Mouse (Mus musculus) forebrain, embryonic 13.5 days (tissue): ENCODE results near the gene Tns3. TPM values are rescaled to one million over a fixed set of nuclear protein-coding genes. Genes with fewer than 3 reads are reported as not detected.

Source experiments
- ATAC-seq: fragments of 200-750 bp; cut with Nextera tagmentation; 2 replicates; pipeline ENCODE4 v1.8.0; 2017
- H3K27ac ChIP-seq: fragments of 300-500 bp; sonication (generic); 2 replicates; pipeline ENCODE4 v1.5.1; 2015; ENCODE audit warnings: inconsistent platforms, mild to moderate bottlenecking, moderate library complexity
- H3K27me3 ChIP-seq: fragments of 300-500 bp; sonication (generic); 2 replicates; pipeline ENCODE4 v1.6.1; 2015; ENCODE audit warnings: mild to moderate bottlenecking, inconsistent platforms
- H3K36me3 ChIP-seq: fragments of 300-500 bp; sonication (generic); 2 replicates; pipeline ENCODE4 v1.6.1; 2015; ENCODE audit warnings: mild to moderate bottlenecking, inconsistent platforms; ENCODE audit not compliant: poor library complexity, severe bottlenecking
- H3K4me1 ChIP-seq: fragments of 300-500 bp; sonication (generic); 2 replicates; pipeline ENCODE4 v1.6.1; 2015; ENCODE audit warnings: inconsistent platforms
- H3K4me2 ChIP-seq: fragments of 300-500 bp; sonication (generic); 2 replicates; pipeline ENCODE4 v1.6.1; 2015; ENCODE audit warnings: inconsistent platforms, mild to moderate bottlenecking, moderate library complexity
- H3K4me3 ChIP-seq: fragments of 300-500 bp; sonication (generic); 2 replicates; pipeline ENCODE4 v1.5.1; 2015; ENCODE audit warnings: mild to moderate bottlenecking, inconsistent platforms
- H3K9ac ChIP-seq: fragments of 300-500 bp; sonication (generic); 2 replicates; pipeline ENCODE4 v1.6.1; 2015; ENCODE audit warnings: mild to moderate bottlenecking, inconsistent platforms
- H3K9me3 ChIP-seq: fragments of 300-500 bp; sonication (generic); replicated peaks from 2 replicates; pipeline ENCODE4 v1.6.1; 2016; ENCODE audit warnings: inconsistent platforms
- WGBS: fragments of 180-500 bp; shearing (Covaris S2); methylation state at CpG from one replicate; pipeline ENCODE4 v1.1.7; 2015; 5-methylcytosine and 5-hydroxymethylcytosine counted together
- polyA plus RNA-seq: library from polyadenylated mRNA; unstranded; fragments of >200 nt; fragmentation: Nextera tagmentation; extraction: Ambion mirVana; gene quantifications from 2 replicates; pipeline ENCODE4 v1.2.1, GENCODE M21; 2015

The Tns3 gene
- polyA plus RNA-seq, 1 experiment from 2014 or later: 6.6 TPM

DNA sequence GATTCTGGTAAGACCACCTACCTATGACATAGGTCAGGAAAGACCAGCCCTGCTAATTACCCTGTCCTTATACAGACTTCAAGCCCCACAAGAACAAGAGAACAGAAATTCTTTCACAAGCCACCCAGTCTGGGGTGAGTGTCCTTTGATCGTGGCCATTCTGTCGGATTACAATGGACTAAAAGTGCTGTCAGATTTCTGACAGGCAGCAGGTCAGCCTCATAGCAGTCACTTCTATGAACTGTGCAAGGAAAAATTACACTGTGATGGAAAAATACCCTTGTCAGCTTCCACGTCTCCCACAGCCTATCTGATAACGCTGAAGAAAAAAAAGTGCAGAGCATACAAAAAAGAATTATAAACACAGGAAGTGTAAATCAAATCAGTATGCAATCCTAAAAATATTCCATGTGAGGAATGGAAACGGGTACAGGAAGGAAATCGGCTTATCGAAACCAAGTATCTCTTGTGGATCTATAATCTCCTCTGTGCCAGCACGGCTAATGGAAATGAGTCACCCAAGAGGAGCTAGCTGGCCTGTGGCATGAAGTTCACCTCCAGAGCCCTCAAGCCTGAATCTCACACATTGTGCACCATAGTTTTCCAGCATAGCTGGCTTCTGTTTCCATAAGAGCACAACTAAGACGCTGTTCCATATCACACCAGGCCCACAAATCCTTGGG lies 138.7 kb downstream of the Tns3 start:
- H3K27me3 ChIP-seq: no peaks in the 10 kb centered on the region
- H3K36me3 ChIP-seq: no peaks in the 10 kb centered on the region
- H3K27ac ChIP-seq: no peak overlapping the region
- no peak overlapping the region for H3K9ac ChIP-seq
- H3K9me3 ChIP-seq: no peaks in the 10 kb centered on the region
- no peak overlapping the region for H3K4me3 ChIP-seq
- peaks cover 15% of the 10 kb centered on the region for H3K4me1 ChIP-seq
- H3K4me2 ChIP-seq: no peak overlapping the region
- WGBS: 66% methylated on average over 9 of the region's 9 CpGs
- ATAC-seq: no peak

DNA sequence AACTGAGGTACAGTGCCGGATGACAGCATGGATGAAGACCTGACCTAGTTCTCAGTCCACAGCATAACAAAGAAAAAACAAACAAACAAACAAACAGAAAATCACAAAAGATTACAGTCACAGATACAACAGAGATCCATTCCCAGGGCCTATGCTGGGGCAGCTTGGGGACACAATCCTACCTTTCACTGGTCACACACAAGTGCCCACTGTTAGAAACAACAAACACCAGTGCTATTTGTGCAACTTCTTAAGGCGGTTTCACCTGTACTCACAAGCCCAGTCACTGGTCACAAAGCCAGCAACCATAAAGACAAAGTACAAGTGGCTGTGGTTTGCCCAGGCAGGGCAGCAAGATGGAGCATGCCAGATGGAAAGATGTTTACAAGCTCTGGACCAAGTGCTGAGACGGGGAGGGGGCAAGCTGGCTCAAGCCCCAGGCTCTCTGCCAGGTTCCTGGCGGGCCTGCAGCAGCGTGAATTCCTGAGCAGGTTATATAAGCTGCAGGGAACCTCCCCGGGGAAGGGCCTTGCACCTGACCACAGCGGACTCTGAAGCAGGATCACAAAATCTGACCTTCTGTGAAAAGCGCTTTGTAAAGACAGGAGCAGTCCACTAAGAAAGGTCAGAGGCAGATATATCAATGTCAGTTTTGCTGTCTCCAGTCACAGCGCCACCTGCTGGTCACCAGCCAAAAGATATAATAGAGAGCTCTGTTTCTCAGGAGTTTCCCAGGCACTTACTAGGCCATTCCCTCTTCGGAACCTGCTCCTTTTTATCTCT lies 140.8 kb downstream of the Tns3 start:
- Histone ChIP-seq H3K36me3 (0 out of 2 replicates have a peak, but pooled peaks cover 5% of the 10 kb centered on the region), H3K9ac (no peak overlapping the region), H3K9me3 (no peaks in the 10 kb centered on the region), H3K4me1 (peaks cover 15% of the 10 kb centered on the region), H3K27ac (peak overlapping the region; percentile 58), H3K27me3 (no peaks in the 10 kb centered on the region), H3K4me3 (no peak overlapping the region), H3K4me2 (0 out of 2 replicates have a peak overlapping the region, but pooled peaks have one; percentile 11)
- 42% methylated on average over 10 of the region's 10 CpGs for WGBS
- ATAC-seq: peak; percentile 84

DNA sequence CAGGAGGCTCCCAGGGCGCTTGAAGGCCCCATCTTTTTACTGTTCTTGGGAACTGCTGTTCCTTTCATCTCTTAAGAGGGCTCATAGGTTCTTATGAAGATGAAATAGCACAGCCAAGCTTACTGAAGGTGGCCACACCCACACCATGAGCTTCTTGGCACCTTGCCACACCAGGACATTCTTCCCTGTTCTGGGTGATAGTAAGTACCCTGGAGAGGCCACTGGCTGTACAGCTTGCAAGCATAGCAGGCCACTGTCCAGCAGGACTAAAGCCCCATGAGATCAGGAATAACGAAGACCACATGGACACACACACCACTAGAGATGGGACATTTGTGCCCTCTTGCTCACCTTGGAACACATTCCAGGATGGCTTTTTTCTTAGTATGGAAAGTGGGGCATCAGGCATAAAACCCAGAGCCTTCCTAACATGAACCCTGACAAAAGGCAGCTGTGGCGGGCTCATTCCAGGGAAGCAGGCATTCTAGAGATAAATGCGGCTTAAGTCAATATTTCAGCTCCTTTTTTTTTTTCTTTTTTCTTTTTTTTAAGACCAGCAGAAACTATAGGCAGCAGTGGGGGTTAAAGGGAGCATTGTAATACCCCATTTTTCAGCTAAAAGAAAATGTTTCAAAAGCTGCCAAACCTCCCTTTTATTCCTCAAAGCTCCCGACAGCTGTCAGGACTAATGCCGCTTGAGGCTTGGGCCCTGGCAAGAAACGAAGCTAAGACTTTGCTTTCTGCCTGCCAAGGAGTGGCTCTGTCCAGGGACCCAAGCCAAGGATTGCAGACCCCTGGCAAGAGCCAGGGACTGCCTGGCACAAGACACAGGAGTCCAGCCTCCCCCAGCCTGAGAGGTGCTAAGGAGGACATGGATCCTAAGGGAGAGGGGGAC lies 150.7 kb downstream of the Tns3 start:
- Histone ChIP-seq H3K4me2 (peak overlapping the region; percentile 7; the same call in 1 of the 2 replicates), H3K9me3 (no peaks in the 10 kb centered on the region), H3K4me3 (no peak overlapping the region), H3K9ac (no peak overlapping the region), H3K36me3 (peaks cover 8% of the 10 kb centered on the region; the same call in 1 of the 2 replicates), H3K4me1 (peaks cover 18% of the 10 kb centered on the region), H3K27me3 (no peaks in the 10 kb centered on the region), H3K27ac (peak overlapping the region; percentile 63)
- WGBS: 33% methylated on average over 7 of the region's 7 CpGs
- ATAC-seq: peak; percentile 73

DNA sequence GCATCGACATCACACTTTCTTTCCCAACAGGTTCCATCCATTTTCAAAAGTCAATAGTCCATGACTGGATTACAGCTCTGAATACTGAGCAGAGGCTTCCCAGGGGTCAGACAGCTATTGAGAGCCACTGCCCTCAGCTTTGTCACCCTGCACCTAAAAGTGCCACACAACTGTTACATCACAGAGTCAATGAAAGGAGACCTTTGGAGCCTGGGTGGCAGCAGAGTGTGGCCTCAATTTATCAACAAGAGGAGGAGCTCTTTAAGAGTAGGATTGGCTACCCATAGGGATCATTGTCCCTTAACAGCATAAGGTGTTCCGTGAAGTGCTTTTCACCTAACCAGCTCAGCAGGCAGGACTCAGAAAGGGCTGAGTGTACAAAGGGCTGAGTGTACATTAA lies 154.0 kb downstream of the Tns3 start:
- WGBS: 62% methylated on average over 2 of the region's 2 CpGs

DNA sequence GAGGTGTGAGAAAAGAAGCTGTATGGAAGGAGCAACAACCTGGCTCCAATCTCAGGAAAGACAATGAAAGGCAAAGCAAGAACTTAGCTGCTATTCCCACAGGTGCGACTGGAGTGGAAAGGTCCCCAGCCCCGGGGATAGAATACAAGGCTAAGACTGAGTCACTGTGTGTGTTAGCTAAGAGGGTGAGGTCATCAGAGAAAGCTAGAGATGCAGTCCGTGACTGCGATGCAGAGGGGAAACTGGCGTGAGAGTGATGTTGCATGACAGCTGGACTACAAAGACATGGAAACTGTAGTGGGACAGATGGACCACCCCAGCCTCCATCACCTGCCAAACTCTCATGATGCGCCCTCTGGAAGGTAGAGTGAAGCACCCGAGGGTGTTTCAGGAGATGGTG lies 154.7 kb downstream of the Tns3 start:
- WGBS: 87% methylated on average over 7 of the region's 7 CpGs
- Histone ChIP-seq H3K4me1 (peaks cover 18% of the 10 kb centered on the region), H3K4me2 (no peak overlapping the region), H3K9ac (no peak overlapping the region), H3K36me3 (peaks cover 8% of the 10 kb centered on the region; the same call in 1 of the 2 replicates), H3K27ac (no peak overlapping the region), H3K27me3 (no peaks in the 10 kb centered on the region), H3K9me3 (no peaks in the 10 kb centered on the region), H3K4me3 (no peak overlapping the region)
- no peak for ATAC-seq

More for the DNA sequence above, 154.0 kb downstream of the Tns3 start:
- H3K36me3 ChIP-seq: peaks cover 8% of the 10 kb centered on the region; the same call in 1 of the 2 replicates
- no peak overlapping the region for H3K4me2 ChIP-seq
- H3K27me3 ChIP-seq: no peaks in the 10 kb centered on the region
- no peak overlapping the region for H3K27ac ChIP-seq
- ATAC-seq: no peak
- no peak overlapping the region for H3K9ac ChIP-seq
- H3K4me3 ChIP-seq: no peak overlapping the region
- H3K4me1 ChIP-seq: peaks cover 18% of the 10 kb centered on the region
- no peaks in the 10 kb centered on the region for H3K9me3 ChIP-seq

DNA sequence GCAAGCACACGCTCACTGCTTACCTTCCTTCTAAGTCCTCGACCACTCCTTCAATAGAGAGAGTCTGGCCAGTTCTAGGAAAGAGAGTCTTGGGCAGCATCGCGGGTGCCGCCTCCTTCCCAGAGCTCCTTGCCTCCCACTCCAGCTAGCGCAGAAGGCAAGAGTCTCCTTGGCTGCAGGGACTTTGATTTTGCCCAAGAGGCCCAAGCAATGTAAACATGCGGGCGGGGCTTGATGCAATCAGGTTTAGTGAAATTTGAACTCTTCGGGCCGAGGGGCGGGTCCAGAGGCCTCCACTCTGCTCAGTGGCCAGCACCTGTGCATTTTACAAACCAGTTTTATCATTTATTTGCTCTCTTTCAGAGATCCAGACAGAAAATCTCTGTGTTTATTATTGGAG lies 160.6 kb downstream of the Tns3 start:
- H3K36me3 ChIP-seq: peaks cover 4% of the 10 kb centered on the region; the same call in 1 of the 2 replicates
- no peak overlapping the region for H3K27ac ChIP-seq
- H3K4me3 ChIP-seq: no peak overlapping the region
- H3K4me1 ChIP-seq: no peaks in the 10 kb centered on the region
- no peak overlapping the region for H3K4me2 ChIP-seq
- H3K9me3 ChIP-seq: no peaks in the 10 kb centered on the region
- no peak for ATAC-seq
- WGBS: 33% methylated on average over 11 of the region's 11 CpGs
- no peak overlapping the region for H3K9ac ChIP-seq
- H3K27me3 ChIP-seq: no peaks in the 10 kb centered on the region

DNA sequence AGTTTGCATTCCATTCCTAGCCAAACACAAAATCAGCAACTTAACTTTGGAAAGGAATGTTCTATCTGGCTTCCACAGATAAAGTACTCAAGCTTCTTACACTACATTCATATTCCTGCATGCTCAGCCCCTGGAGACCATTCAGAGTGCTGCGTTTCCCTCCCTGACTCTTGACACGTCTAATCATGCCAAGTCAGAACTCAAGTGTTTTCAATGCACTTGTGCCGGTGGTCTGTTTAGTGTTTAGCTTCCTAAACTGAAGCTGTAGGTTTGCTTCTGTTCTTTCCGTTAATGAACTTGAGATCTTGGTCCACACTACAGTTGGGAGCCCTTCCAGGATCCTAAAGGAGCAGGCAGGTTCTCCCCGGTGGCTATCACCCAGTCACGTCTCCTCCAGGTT lies 163.5 kb downstream of the Tns3 start:
- Histone ChIP-seq H3K9ac (no peak overlapping the region), H3K27ac (no peak overlapping the region), H3K27me3 (no peaks in the 10 kb centered on the region), H3K4me3 (no peak overlapping the region), H3K36me3 (peaks cover 4% of the 10 kb centered on the region; the same call in 1 of the 2 replicates), H3K4me2 (no peak overlapping the region), H3K4me1 (peaks cover 15% of the 10 kb centered on the region), H3K9me3 (no peaks in the 10 kb centered on the region)
- 88% methylated on average over 6 of the region's 6 CpGs for WGBS
- ATAC-seq: no peak

DNA sequence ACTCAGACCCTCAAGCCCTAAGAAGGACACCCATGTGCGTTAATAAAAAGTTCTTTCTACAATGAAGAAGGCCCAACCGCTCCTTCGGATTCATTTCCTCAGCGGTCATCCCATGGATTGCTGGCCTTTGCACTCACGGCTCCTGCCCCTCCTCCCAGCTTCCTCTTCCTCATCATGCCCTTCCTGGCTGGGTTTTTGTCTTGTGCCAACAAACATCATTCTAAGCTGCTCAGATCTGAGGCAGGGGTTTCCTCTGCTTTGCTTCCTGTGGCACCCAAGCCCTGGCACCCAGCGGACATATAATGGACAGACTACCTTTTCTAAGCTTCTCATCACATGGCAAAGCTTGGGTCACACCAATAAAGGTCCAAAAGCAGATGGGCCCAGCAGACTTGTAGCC lies 167.2 kb downstream of the Tns3 start:
- peaks cover 10% of the 10 kb centered on the region for H3K36me3 ChIP-seq
- H3K9ac ChIP-seq: no peak overlapping the region
- H3K27me3 ChIP-seq: no peaks in the 10 kb centered on the region
- peaks cover 26% of the 10 kb centered on the region for H3K4me1 ChIP-seq
- H3K9me3 ChIP-seq: no peaks in the 10 kb centered on the region
- 94% methylated on average over 6 of the region's 6 CpGs for WGBS
- H3K4me2 ChIP-seq: no peak overlapping the region
- H3K4me3 ChIP-seq: no peak overlapping the region
- ATAC-seq: no peak
- H3K27ac ChIP-seq: no peak overlapping the region

DNA sequence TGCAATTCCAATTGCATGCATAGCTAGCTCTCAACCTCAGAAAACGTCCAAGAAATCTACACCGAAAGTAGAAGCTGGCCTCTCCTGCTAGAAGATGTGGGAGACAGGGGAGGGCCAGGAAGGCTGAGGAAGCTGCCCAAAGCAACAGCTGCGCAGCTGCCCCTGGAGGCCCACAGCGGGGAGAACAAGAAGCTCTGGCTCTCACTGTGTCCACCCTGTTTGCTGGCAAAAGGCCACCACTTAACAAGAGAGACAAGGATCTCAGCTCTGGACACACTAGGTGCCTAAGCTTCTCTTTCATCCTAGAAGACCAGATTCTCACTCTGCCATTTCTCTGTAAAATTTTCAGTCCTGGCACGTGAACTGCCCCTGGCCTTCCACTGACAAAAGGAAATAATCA lies 167.6 kb downstream of the Tns3 start:
- Histone ChIP-seq H3K9ac (no peak overlapping the region), H3K27me3 (no peaks in the 10 kb centered on the region), H3K27ac (no peak overlapping the region), H3K4me2 (no peak overlapping the region), H3K9me3 (no peaks in the 10 kb centered on the region), H3K4me3 (no peak overlapping the region), H3K4me1 (peaks cover 26% of the 10 kb centered on the region), H3K36me3 (peaks cover 15% of the 10 kb centered on the region)
- WGBS: 62% methylated on average over 5 of the region's 5 CpGs
- 0 out of 2 replicates have a peak, but pooled peaks have one; percentile 11 for ATAC-seq

DNA sequence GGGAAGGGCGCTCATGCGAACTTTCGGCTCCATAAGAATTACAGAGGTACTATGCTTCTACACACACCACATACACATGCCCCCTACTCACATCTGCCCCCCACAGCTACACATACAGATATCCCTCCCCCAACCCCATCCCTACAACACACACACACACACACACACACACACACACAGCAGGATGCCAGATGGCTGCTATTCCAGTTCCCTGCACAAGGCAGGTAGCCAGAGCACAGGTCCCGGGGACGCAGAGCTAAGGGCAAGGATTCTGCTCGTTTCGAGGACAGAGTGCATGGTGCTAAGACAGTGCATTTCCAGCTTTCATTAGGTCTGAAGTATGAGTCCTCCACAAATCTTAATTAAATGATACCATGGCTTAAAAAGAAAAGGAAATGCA lies 168.5 kb downstream of the Tns3 start:
- WGBS: 83% methylated on average over 7 of the region's 7 CpGs
- peaks cover 22% of the 10 kb centered on the region for H3K36me3 ChIP-seq
- H3K4me3 ChIP-seq: no peak overlapping the region
- peak; percentile 15; the same call in 1 of the 2 replicates for ATAC-seq
- H3K9ac ChIP-seq: no peak overlapping the region
- H3K27ac ChIP-seq: no peak overlapping the region
- H3K9me3 ChIP-seq: no peaks in the 10 kb centered on the region
- peaks cover 26% of the 10 kb centered on the region for H3K4me1 ChIP-seq
- no peaks in the 10 kb centered on the region for H3K27me3 ChIP-seq
- H3K4me2 ChIP-seq: no peak overlapping the region

DNA sequence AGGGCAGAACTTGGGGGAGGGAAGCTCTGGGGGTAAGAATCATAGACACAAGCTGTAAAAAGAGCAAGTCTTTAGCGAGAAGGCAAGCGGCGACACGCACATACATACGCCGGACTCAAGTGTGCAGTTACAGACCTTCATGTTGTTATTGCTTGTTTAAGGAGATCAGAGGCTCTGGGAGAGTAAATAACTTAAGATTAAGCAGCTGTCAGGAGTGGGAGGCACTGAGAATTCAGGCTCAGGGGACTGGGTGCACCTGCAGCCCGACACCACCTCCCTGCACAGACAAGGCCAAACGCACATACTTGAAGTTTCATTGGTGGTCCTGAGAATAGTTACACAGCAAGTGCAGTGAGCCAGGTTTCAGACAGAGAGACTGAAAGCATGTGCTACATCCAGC lies 169.3 kb downstream of the Tns3 start:
- peaks cover 26% of the 10 kb centered on the region for H3K4me1 ChIP-seq
- no peak overlapping the region for H3K9ac ChIP-seq
- no peak for ATAC-seq
- no peaks in the 10 kb centered on the region for H3K9me3 ChIP-seq
- 89% methylated on average over 8 of the region's 8 CpGs for WGBS
- no peak overlapping the region for H3K4me3 ChIP-seq
- no peaks in the 10 kb centered on the region for H3K27me3 ChIP-seq
- no peak overlapping the region for H3K4me2 ChIP-seq
- no peak overlapping the region for H3K27ac ChIP-seq
- H3K36me3 ChIP-seq: peaks cover 18% of the 10 kb centered on the region
